Mouse (Mus musculus) neural tube, embryonic 13.5 days (tissue): Measurements from ENCODE around the gene Ralbp1. TPM values are rescaled to one million over a fixed set of nuclear protein-coding genes. Genes with fewer than 3 reads are reported as not detected.

ENCODE experiments used
- ATAC-seq: fragments of 200-750 bp; cut with Nextera tagmentation; 2 replicates; pipeline ENCODE4 v1.8.0; 2017; ENCODE audit warnings: low read depth, mild to moderate bottlenecking, moderate TSS enrichment, moderate library complexity
- H3K27ac ChIP-seq: fragments of 300-500 bp; sonication (generic); replicated peaks from 2 replicates; pipeline ENCODE4 v1.5.1; 2015; ENCODE audit warnings: moderate library complexity, mild to moderate bottlenecking, inconsistent platforms
- H3K27me3 ChIP-seq: fragments of 300-500 bp; sonication (generic); 2 replicates; pipeline ENCODE4 v1.6.1; 2015; ENCODE audit warnings: mild to moderate bottlenecking, inconsistent platforms
- H3K36me3 ChIP-seq: fragments of 300-500 bp; sonication (generic); 2 replicates; pipeline ENCODE4 v1.6.1; 2015; ENCODE audit warnings: mild to moderate bottlenecking, inconsistent platforms
- H3K4me1 ChIP-seq: fragments of 300-500 bp; sonication (generic); replicated peaks from 2 replicates; pipeline ENCODE4 v1.6.1; 2015; ENCODE audit warnings: inconsistent platforms
- H3K4me2 ChIP-seq: fragments of 300-500 bp; sonication (generic); 2 replicates; pipeline ENCODE4 v1.6.1; 2015; ENCODE audit warnings: inconsistent platforms, mild to moderate bottlenecking, moderate library complexity
- H3K4me3 ChIP-seq: fragments of 300-500 bp; sonication (generic); 2 replicates; pipeline ENCODE4 v1.5.1; 2015; ENCODE audit warnings: mild to moderate bottlenecking, inconsistent platforms
- H3K9ac ChIP-seq: fragments of 300-500 bp; sonication (generic); 2 replicates; pipeline ENCODE4 v1.6.1; 2015; ENCODE audit warnings: moderate library complexity, mild to moderate bottlenecking, inconsistent platforms
- H3K9me3 ChIP-seq: fragments of 300-500 bp; sonication (generic); 2 replicates; pipeline ENCODE4 v1.6.1; 2016; ENCODE audit warnings: inconsistent platforms
- WGBS: fragments of 180-500 bp; shearing (Covaris S2); methylation state at CpG from one replicate; pipeline ENCODE4 v1.1.7; 2015; 5-methylcytosine and 5-hydroxymethylcytosine counted together
- polyA plus RNA-seq: library from polyadenylated mRNA; unstranded; fragments of >200 nt; fragmentation: Nextera tagmentation; extraction: Ambion mirVana; gene quantifications from 2 replicates; pipeline ENCODE4 v1.2.1, GENCODE M21; 2015

Ralbp1 gene
- polyA plus RNA-seq, 1 experiment from 2014 or later = 57.7 TPM

DNA sequence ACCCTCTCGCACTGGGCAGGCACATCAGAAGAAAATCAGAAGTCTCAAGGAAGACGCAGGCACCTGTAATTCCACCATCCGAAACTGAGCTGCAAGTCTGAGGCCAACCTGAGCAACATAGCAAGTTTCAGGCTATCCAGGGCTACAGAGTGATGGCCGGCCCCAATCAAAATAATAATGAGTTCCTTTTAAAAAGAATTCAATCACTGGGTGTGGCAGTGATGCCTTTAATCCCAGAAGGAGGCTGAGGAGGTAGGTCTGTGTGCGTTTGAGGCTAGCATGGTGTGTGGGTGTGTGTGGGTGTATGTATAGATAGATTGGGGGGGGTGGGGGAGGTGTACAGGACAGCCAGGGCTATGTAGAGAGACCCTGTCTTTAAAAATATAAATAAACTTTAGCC, 17.6 kb downstream of the Ralbp1 start:
- H3K4me1 ChIP-seq = peaks cover 18% of the 10 kb centered on the region
- H3K4me3 ChIP-seq = no peak overlapping the region
- no peaks in the 10 kb centered on the region for H3K27me3 ChIP-seq
- no peak overlapping the region for H3K9ac ChIP-seq
- no peak overlapping the region for H3K27ac ChIP-seq
- H3K4me2 ChIP-seq = no peak overlapping the region
- no peaks in the 10 kb centered on the region for H3K9me3 ChIP-seq
- peaks cover 25% of the 10 kb centered on the region for H3K36me3 ChIP-seq
- 87% methylated on average over 5 of the region's 5 CpGs for WGBS
- no peak for ATAC-seq

GRCm38 (mm10) chr17:65866201-65866600, 19.4 kb downstream of the Ralbp1 start:
- peaks cover 2% of the 10 kb centered on the region; the same call in 1 of the 2 replicates for H3K4me1 ChIP-seq
- WGBS = 87% methylated on average over 3 of the region's 3 CpGs
- peaks cover 33% of the 10 kb centered on the region for H3K36me3 ChIP-seq
- H3K27ac ChIP-seq = no peak overlapping the region
- no peaks in the 10 kb centered on the region for H3K9me3 ChIP-seq
- ATAC-seq = no peak
- no peak overlapping the region for H3K9ac ChIP-seq
- H3K4me2 ChIP-seq = no peak overlapping the region
- no peak overlapping the region for H3K4me3 ChIP-seq
- no peaks in the 10 kb centered on the region for H3K27me3 ChIP-seq

GRCm38 (mm10) chr17:65865265-65865664, 20.3 kb downstream of the Ralbp1 start:
- ATAC-seq = no peak

DNA sequence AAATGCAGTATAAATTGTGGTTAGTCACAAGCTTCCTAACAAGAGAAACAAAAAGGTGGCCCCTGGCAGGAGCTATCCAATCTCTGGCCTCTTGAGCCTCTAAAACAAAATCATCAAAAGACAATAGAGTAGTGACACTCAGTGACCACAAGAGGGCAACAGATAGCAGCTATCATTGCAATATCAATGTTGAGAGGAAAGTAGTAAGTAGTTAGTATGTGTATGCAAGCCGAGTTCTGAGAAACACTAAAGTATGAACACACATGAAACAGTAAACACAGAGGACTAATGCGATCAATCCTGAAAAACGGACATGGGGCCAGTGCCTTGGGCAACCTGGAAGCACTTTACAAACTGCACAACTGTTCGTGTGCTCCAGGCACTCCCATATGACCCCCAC, 20.9 kb downstream of the Ralbp1 start:
- no peaks in the 10 kb centered on the region for H3K27me3 ChIP-seq
- ATAC-seq = peak; percentile 49; the same call in 1 of the 2 replicates
- H3K4me2 ChIP-seq = no peak overlapping the region
- H3K9ac ChIP-seq = no peak overlapping the region
- no peak overlapping the region for H3K4me3 ChIP-seq
- WGBS = 43% methylated on average over 4 of the region's 4 CpGs
- H3K4me1 ChIP-seq = peaks cover 2% of the 10 kb centered on the region; the same call in 1 of the 2 replicates
- H3K9me3 ChIP-seq = no peaks in the 10 kb centered on the region
- H3K27ac ChIP-seq = no peak overlapping the region
- peaks cover 39% of the 10 kb centered on the region for H3K36me3 ChIP-seq

More at GRCm38 (mm10) chr17:65865265-65865664, 20.3 kb downstream of the Ralbp1 start:
- Histone ChIP-seq H3K4me2 (no peak overlapping the region), H3K9ac (no peak overlapping the region), H3K4me1 (peaks cover 2% of the 10 kb centered on the region; the same call in 1 of the 2 replicates), H3K9me3 (no peaks in the 10 kb centered on the region), H3K36me3 (peaks cover 39% of the 10 kb centered on the region), H3K27me3 (no peaks in the 10 kb centered on the region), H3K27ac (no peak overlapping the region), H3K4me3 (no peak overlapping the region)

DNA sequence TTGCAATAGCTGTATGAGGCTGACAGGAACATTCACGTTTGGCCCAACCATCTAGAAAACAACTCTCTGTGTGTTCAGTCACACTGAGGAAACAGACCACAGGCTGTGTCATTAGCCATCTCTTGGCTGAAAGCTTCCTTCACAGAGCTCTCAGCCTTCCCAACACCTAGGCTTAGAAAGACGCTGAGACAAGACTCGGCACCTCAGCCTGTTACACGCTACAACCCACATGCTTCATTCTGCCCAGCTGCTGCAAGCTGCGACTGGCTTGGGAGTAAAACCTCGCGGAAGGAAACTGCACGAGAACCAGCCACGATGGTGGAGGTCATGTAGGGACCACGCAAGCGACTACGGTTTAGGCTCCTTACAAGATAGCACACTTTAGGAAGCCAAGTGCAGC, 21.8 kb downstream of the Ralbp1 start:
- Histone ChIP-seq H3K36me3 (peaks cover 45% of the 10 kb centered on the region), H3K9ac (no peak overlapping the region), H3K4me1 (peaks cover 2% of the 10 kb centered on the region; the same call in 1 of the 2 replicates), H3K4me2 (no peak overlapping the region), H3K4me3 (no peak overlapping the region), H3K27me3 (no peaks in the 10 kb centered on the region), H3K27ac (no peak overlapping the region), H3K9me3 (no peaks in the 10 kb centered on the region)
- ATAC-seq = no peak
- WGBS = 95% methylated on average over 12 of the region's 12 CpGs

DNA sequence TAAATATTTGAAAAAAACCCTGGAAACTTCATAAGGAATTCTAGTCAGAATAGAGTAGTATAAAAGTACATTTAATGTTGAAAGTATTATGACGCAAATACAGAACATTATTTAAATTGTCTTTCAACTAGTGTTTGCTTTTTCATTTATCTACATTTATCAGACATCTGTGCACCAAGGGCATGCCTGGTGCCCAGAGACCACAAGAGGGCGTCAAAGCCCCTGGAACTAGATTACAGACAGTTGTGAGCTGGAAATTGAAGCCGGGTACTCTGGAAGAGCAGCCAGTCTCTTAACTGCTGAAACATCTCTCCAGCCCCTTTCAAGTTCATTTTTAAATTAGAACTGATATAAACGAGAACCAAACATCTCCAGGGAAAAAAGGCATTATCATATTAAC, 23.0 kb downstream of the Ralbp1 start:
- 54% methylated on average over 4 of the region's 4 CpGs for WGBS
- H3K36me3 ChIP-seq = peaks cover 57% of the 10 kb centered on the region
- no peak for ATAC-seq

GRCm38 (mm10) chr17:65857617-65858016, 28.0 kb downstream of the Ralbp1 start:
- Histone ChIP-seq H3K9ac (no peak overlapping the region), H3K4me1 (no peaks in the 10 kb centered on the region), H3K36me3 (peaks cover 72% of the 10 kb centered on the region), H3K27me3 (no peaks in the 10 kb centered on the region), H3K4me2 (no peak overlapping the region), H3K9me3 (no peaks in the 10 kb centered on the region), H3K27ac (no peak overlapping the region), H3K4me3 (no peak overlapping the region)
- ATAC-seq = no peak
- WGBS = 89% methylated on average over 4 of the region's 4 CpGs

More for the DNA sequence above, 23.0 kb downstream of the Ralbp1 start:
- no peak overlapping the region for H3K4me2 ChIP-seq
- H3K9me3 ChIP-seq = no peaks in the 10 kb centered on the region
- peaks cover 2% of the 10 kb centered on the region; the same call in 1 of the 2 replicates for H3K4me1 ChIP-seq
- H3K4me3 ChIP-seq = no peak overlapping the region
- no peak overlapping the region for H3K9ac ChIP-seq
- no peaks in the 10 kb centered on the region for H3K27me3 ChIP-seq
- no peak overlapping the region for H3K27ac ChIP-seq

DNA sequence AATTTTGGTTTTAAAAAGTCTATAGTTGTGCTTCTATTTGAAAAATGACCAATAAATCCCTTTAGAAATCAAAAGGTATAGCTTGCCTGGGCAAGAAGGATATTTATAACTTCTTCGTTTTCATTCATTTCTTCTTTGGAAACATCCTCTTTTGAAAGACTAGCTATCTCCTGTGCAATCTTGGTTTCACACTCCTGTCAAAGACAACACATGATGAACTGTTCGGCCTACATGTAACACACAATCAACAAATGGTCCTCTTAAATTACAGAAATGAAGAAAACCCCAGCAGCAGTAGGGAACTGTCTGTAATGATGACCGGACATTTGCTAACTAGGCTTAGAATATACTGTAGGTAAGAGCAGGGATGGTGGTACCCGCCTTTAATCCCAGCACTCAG, 31.6 kb downstream of the Ralbp1 start:
- 92% methylated on average over 4 of the region's 4 CpGs for WGBS
- Histone ChIP-seq H3K4me2 (no peak overlapping the region), H3K9ac (no peak overlapping the region), H3K27ac (no peak overlapping the region), H3K27me3 (no peaks in the 10 kb centered on the region), H3K4me3 (no peak overlapping the region), H3K9me3 (no peaks in the 10 kb centered on the region), H3K36me3 (peaks cover 90% of the 10 kb centered on the region), H3K4me1 (peaks cover 2% of the 10 kb centered on the region; the same call in 1 of the 2 replicates)
- ATAC-seq = no peak

- WGBS = 93% methylated on average over 6 of the region's 6 CpGs
- Histone ChIP-seq H3K4me3 (no peak overlapping the region), H3K9me3 (no peaks in the 10 kb centered on the region), H3K27me3 (no peaks in the 10 kb centered on the region), H3K4me1 (peaks cover 8% of the 10 kb centered on the region), H3K36me3 (peaks cover 88% of the 10 kb centered on the region), H3K27ac (no peak overlapping the region), H3K9ac (no peak overlapping the region), H3K4me2 (no peak overlapping the region)
- ATAC-seq = no peak
Measured at GRCm38 (mm10) chr17:65853326-65853725, 32.3 kb downstream of the Ralbp1 start.

DNA sequence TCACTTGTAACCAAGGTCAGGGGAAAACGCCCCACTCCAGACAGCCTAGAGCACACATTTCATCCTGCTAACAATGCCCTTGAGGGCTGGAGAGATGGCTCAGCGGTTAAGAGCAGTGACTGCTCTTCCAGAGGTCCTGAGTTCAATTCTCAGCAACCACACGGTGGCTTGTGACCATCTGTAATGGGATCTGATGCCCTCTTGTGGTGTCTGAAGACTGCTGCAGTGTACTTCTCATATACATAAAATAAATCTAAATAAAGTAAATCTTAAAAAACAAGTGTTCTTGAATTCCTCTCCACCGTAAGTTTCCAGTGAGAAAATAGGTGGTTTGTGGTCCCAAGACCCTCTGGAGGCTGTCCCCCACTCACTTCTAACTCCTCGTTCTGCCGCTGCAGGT, 33.8 kb downstream of the Ralbp1 start:
- WGBS = 91% methylated on average over 6 of the region's 6 CpGs
- H3K36me3 ChIP-seq = peaks cover 73% of the 10 kb centered on the region

GRCm38 (mm10) chr17:65850487-65850886, 35.1 kb downstream of the Ralbp1 start:
- Histone ChIP-seq H3K4me1 (peaks cover 17% of the 10 kb centered on the region), H3K27me3 (no peaks in the 10 kb centered on the region), H3K36me3 (peaks cover 64% of the 10 kb centered on the region), H3K4me2 (no peak overlapping the region), H3K4me3 (no peak overlapping the region), H3K9me3 (no peaks in the 10 kb centered on the region), H3K9ac (no peak overlapping the region), H3K27ac (no peak overlapping the region)
- WGBS = 92% methylated on average over 17 of the region's 17 CpGs
- no peak for ATAC-seq

More for the DNA sequence above, 33.8 kb downstream of the Ralbp1 start:
- peaks cover 17% of the 10 kb centered on the region for H3K4me1 ChIP-seq
- H3K4me2 ChIP-seq = no peak overlapping the region
- H3K9ac ChIP-seq = no peak overlapping the region
- H3K27ac ChIP-seq = no peak overlapping the region
- no peak overlapping the region for H3K4me3 ChIP-seq
- no peak for ATAC-seq
- no peaks in the 10 kb centered on the region for H3K9me3 ChIP-seq
- no peaks in the 10 kb centered on the region for H3K27me3 ChIP-seq

GRCm38 (mm10) chr17:65847694-65848449, 37.7 kb downstream of the Ralbp1 start:
- Histone ChIP-seq H3K4me3 (no peak overlapping the region), H3K27me3 (no peaks in the 10 kb centered on the region), H3K9me3 (no peaks in the 10 kb centered on the region), H3K27ac (peak overlapping the region; percentile 46), H3K4me2 (no peak overlapping the region), H3K36me3 (peaks cover 72% of the 10 kb centered on the region), H3K9ac (peak overlapping the region; percentile 12; the same call in 1 of the 2 replicates), H3K4me1 (peaks cover 17% of the 10 kb centered on the region)
- no peak for ATAC-seq
- 71% methylated on average over 11 of the region's 11 CpGs for WGBS

DNA sequence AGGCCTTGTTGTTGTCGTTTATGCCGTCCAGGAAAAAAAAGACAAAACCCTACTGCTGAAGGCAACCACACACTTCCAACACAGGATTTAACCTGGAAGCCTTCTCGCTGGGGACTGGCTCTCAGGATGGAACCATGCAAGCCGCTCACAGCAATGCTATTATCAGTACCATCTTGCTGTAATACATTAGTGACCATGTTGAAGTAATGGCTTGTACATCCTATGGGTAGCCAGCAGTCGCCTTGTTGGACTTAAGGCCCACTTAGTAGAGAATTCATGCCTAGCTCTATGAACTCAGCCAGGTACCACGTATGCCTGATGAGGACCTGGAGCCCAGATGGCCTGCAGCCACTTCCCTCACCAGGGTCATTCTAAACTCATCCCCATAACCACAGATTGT, 40.2 kb downstream of the Ralbp1 start:
- Histone ChIP-seq H3K27me3 (no peaks in the 10 kb centered on the region), H3K36me3 (peaks cover 72% of the 10 kb centered on the region), H3K9ac (no peak overlapping the region), H3K9me3 (no peaks in the 10 kb centered on the region), H3K4me3 (no peak overlapping the region), H3K4me2 (no peak overlapping the region), H3K4me1 (peaks cover 17% of the 10 kb centered on the region), H3K27ac (no peak overlapping the region)
- WGBS = 94% methylated on average over 6 of the region's 6 CpGs
- no peak for ATAC-seq
